Mouse (Mus musculus): ENCODE data around the gene Gsta1. TPM values are rescaled to one million over a fixed set of nuclear protein-coding genes. Genes with fewer than 3 reads are reported as not detected.
"Not testable (repeated sequence)": the region's sequence is repeated elsewhere in the genome, so short reads cannot be mapped to it uniquely, and the experiment has no call there.

Gsta1 gene
- polyA plus RNA-seq, 1 experiment from 2014 or later = not detected

DNA sequence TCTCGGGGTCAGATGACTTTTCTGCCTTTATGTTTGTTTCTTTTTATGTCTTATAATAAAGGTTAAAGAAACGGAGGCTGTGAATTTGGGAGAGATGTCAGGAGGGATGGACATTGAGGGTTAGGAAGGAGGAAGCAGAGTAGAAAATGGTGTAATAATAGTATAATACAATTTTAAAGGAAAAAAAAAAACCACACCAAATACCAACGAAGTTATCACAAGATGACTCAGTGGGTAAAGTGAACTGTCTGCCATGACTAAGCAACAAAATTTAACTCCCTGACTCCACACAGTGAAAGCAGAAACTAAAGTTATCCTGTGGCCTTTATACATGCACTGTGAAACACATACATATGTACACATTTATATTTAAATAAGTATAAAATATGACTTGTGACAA, 40.5 kb downstream of the Gsta1 start:
- not testable (repeated sequence) for H3K27ac ChIP-seq (ENCODE audit: low read depth, low read length); H3K27me3 ChIP-seq (ENCODE audit: control insufficient read depth, insufficient read depth, low read length); H3K4me3 ChIP-seq (ENCODE audit: low read depth, low read length); H3K9ac ChIP-seq (replicated peaks; ENCODE audit: low read depth, low read length); H3K36me3 ChIP-seq (ENCODE audit: control insufficient read depth, insufficient read depth, low read length); H3K4me2 ChIP-seq (ENCODE audit: low read depth, low read length); ATAC-seq (ENCODE audit: low read depth); H3K9me3 ChIP-seq (ENCODE audit: control insufficient read depth, low read length); H3K4me1 ChIP-seq (ENCODE audit: control insufficient read depth, insufficient read depth, low read length)
- 96% methylated on average over 3 of the region's 3 CpGs for WGBS

DNA sequence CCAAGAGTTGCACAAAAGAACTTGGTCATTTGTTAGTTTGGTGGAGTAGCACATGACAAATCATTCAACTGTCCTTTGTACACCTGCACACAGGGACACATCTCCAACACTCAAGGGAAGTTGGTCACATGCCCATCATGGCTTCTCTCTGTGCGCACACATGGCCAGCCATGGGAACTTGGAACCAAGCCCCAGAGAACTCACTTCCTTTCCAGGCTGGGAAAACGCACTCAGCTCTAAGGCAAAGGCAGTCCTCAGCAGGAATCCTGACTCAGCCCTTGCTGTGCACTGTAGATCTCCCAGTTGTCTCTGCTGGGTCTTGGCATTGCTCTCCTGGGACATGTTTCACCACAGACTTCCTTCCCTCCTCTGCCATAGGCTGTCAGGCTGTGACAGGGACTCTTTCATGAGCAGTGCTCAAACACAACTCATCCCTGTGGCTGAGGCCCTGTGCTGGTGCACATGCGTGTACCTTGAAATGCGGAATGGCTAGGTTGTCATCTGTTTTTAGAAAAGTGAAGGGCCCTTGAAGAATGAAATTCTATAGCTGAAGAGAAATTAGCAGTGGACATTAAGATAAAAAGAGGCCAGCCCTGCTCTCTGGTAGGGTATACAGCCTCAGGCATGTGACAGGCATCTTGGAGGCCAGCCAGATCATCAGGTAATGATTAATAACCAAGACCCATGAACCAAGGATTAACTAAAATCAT, 51.7 kb downstream of the Gsta1 start:
- H3K27me3 ChIP-seq (ENCODE audit: control insufficient read depth, insufficient read depth, low read length); H3K4me2 ChIP-seq (ENCODE audit: low read depth, low read length); ATAC-seq (ENCODE audit: low read depth); H3K9ac ChIP-seq (replicated peaks; ENCODE audit: low read depth, low read length); H3K36me3 ChIP-seq (ENCODE audit: control insufficient read depth, insufficient read depth, low read length); H3K4me3 ChIP-seq (ENCODE audit: low read depth, low read length); H3K4me1 ChIP-seq (ENCODE audit: control insufficient read depth, insufficient read depth, low read length); H3K9me3 ChIP-seq (ENCODE audit: control insufficient read depth, low read length); H3K27ac ChIP-seq (ENCODE audit: low read depth, low read length): not testable (repeated sequence)
- WGBS = 87% methylated on average over 4 of the region's 4 CpGs

DNA sequence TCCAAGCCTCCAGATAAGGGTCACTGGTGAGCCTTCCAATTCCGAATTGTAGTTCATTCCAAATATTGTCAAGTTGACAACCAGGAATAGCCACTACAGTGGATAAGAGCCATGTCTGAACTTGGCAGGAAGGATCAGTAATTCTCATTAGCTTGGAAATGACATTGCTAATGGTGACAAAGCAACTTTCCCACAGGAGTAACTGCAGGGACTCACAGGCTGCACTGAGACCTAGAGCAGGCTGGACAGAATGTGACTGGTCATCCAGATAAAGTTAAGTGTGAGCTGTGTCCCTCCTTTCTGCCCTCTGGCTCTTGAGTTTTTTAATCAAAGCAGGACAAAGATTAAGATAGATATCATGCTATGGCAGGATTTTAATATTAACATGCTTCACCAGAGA, 58.6 kb downstream of the Gsta1 start:
- not testable (repeated sequence) for H3K27me3 ChIP-seq (ENCODE audit: control insufficient read depth, insufficient read depth, low read length); H3K9ac ChIP-seq (replicated peaks; ENCODE audit: low read depth, low read length); H3K4me3 ChIP-seq (ENCODE audit: low read depth, low read length); ATAC-seq (ENCODE audit: low read depth); H3K4me1 ChIP-seq (ENCODE audit: control insufficient read depth, insufficient read depth, low read length); H3K27ac ChIP-seq (ENCODE audit: low read depth, low read length); H3K4me2 ChIP-seq (ENCODE audit: low read depth, low read length); H3K36me3 ChIP-seq (ENCODE audit: control insufficient read depth, insufficient read depth, low read length); H3K9me3 ChIP-seq (ENCODE audit: control insufficient read depth, low read length)
- WGBS = 54% methylated on average over 1 of the region's 1 CpGs

DNA sequence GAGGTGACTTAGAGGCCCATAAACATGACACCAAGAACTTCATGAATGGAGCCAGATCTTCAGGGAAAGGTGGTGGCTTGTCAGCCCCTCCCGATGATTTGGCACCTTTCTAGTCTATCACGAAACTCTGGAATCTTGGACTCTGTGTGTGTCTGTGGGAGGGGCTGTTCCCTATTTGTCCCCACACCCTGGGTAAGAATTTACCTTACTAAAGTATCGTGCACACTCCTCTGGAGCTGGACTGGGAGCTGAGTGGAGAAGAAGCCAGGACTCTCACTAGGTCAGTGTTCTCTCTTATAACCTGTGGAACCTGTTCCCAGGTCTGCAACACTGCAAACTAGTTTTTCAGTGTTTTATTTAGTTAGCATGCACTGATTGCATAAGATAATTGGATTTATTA, 59.3 kb downstream of the Gsta1 start, which contains the start of gene Gm10639:
TSS of gene Gm10639 (plus strand) at position 201 of the 400 bp plus-strand sequence.
- H3K4me2 ChIP-seq (ENCODE audit: low read depth, low read length); H3K9me3 ChIP-seq (ENCODE audit: control insufficient read depth, low read length); H3K9ac ChIP-seq (replicated peaks; ENCODE audit: low read depth, low read length); ATAC-seq (ENCODE audit: low read depth); H3K27me3 ChIP-seq (ENCODE audit: control insufficient read depth, insufficient read depth, low read length); H3K27ac ChIP-seq (ENCODE audit: low read depth, low read length); H3K4me3 ChIP-seq (ENCODE audit: low read depth, low read length); H3K36me3 ChIP-seq (ENCODE audit: control insufficient read depth, insufficient read depth, low read length); H3K4me1 ChIP-seq (ENCODE audit: control insufficient read depth, insufficient read depth, low read length): not testable (repeated sequence)
- WGBS = 95% methylated on average over 3 of the region's 3 CpGs

Other genes with a start within 250 kb of the Gsta1 start
- not detected in 2 replicates for gene Gcm1, start 178.7 kb upstream of the Gsta1 start, polyA plus RNA-seq (2014; fragmentation: Nextera tagmentation; extraction: Ambion mirVana)
- 91.4 and 94.7 TPM in 2 replicates for gene Fbxo9, start 121.6 kb upstream of the Gsta1 start, polyA plus RNA-seq (2014; fragmentation: Nextera tagmentation; extraction: Ambion mirVana)
- 36.0 and 40.8 TPM in 2 replicates for gene Ick, start 121.5 kb upstream of the Gsta1 start, polyA plus RNA-seq (2014; fragmentation: Nextera tagmentation; extraction: Ambion mirVana)
- 34.4 and 34.9 TPM in 2 replicates for gene Gsta4, start 47.9 kb upstream of the Gsta1 start, polyA plus RNA-seq (2014; fragmentation: Nextera tagmentation; extraction: Ambion mirVana)
- not detected in 2 replicates for gene Gm3776, start 26.5 kb downstream of the Gsta1 start, polyA plus RNA-seq (2014; fragmentation: Nextera tagmentation; extraction: Ambion mirVana)
- gene Gm10639, start 59.3 kb downstream of the Gsta1 start, polyA plus RNA-seq (2014; fragmentation: Nextera tagmentation; extraction: Ambion mirVana) = not detected in 2 replicates
- gene Omt2a, start 84.1 kb downstream of the Gsta1 start, polyA plus RNA-seq (2014; fragmentation: Nextera tagmentation; extraction: Ambion mirVana) = not detected in 2 replicates
- not detected in 2 replicates for gene Omt2b, start 96.9 kb downstream of the Gsta1 start, polyA plus RNA-seq (2014; fragmentation: Nextera tagmentation; extraction: Ambion mirVana)
- not detected in 2 replicates for gene Gsta2, start 125.1 kb downstream of the Gsta1 start, polyA plus RNA-seq (2014; fragmentation: Nextera tagmentation; extraction: Ambion mirVana)
- gene Dppa5a, start 137.5 kb downstream of the Gsta1 start, polyA plus RNA-seq (2014; fragmentation: Nextera tagmentation; extraction: Ambion mirVana) = 3.1 and 5.9 TPM in 2 replicates
- 4.1 and 4.9 TPM in 2 replicates for gene Ooep, start 148.1 kb downstream of the Gsta1 start, polyA plus RNA-seq (2014; fragmentation: Nextera tagmentation; extraction: Ambion mirVana)
- gene Ddx43, start 165.1 kb downstream of the Gsta1 start, polyA plus RNA-seq (2014; fragmentation: Nextera tagmentation; extraction: Ambion mirVana) = 0.12 and 0.59 TPM in 2 replicates
- 0.60 and 0.70 TPM in 2 replicates for gene Cgas, start 212.6 kb downstream of the Gsta1 start, polyA plus RNA-seq (2014; fragmentation: Nextera tagmentation; extraction: Ambion mirVana)
- 32.0 and 34.6 TPM in 2 replicates for gene Mto1, start 217.6 kb downstream of the Gsta1 start, polyA plus RNA-seq (2014; fragmentation: Nextera tagmentation; extraction: Ambion mirVana)
- gene Gm17324, start 218.1 kb downstream of the Gsta1 start, polyA plus RNA-seq (2014; fragmentation: Nextera tagmentation; extraction: Ambion mirVana) = 2.1 and 2.4 TPM in 2 replicates